Mouse (Mus musculus) R1 (cell line): ENCODE data around the gene Dagla.

Experiments used
- DNase-seq: peaks from one replicate; pipeline ENCODE4 v3.0.0-alpha.2; 2018; ENCODE audit warnings: low read depth, low spot score

Gene Dagla

DNA sequence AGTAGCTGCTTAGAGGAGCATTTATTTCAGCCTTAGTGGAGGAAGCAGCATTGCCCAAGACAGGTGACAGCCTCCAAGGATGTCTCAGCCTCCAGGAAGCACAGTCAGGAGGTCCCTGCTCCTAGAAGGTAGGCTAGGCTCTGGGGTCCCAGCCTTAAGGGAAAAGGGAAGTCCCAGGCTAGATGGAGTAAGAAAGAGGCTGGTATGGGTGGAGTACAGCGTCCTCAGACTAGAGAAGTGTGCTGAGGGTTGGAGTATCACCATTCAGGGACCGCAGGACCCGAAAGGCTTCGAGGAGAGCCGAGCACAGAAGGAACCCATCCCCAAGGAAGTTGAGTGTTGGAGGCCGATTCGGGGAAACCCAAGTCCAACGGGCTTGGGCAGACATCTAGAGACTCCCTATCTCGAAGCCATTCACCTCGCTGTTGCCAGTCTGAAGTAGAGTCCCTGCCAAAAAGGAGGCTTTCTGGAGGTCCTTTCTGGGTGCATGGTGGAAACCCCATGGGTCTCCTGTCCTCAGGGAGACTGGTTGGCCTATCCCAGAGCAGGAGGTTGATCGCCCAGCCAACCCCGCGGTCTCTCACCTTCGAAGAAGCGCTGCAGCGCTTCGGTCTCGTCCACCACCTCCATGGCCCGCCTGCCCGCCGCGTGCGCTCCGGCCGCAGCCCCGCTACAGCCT lies 64.6 kb downstream of the Dagla start:
- peak; percentile 51 for DNase-seq

DNA sequence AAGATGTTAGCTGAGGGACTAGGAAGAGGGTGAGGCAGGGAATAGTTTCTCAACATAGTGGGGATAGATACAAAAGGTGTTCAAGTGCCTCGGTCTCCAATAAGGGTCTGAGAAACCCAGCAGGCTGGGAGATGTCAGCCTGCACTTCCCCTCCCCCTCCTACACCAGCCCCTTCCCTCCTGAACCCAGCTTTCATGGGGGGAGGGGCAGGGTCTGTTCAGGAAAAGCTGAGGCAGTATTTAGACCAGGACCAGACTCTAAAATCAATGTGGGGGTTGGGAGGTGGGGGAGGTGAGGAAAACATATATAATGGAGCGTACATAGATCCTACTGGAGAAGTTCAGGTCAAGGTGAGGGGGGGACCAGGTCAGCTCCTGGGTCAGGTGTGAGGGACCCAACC lies 65.3 kb downstream of the Dagla start:
- peak; percentile 67 for DNase-seq

- DNase-seq: peak; percentile 37
Measured at GRCm38 (mm10) chr19:10238477-10238876, 66.2 kb downstream of the Dagla start.

GRCm38 (mm10) chr19:10235784-10236565 lies 68.7 kb downstream of the Dagla start:
- DNase-seq: no peak

DNA sequence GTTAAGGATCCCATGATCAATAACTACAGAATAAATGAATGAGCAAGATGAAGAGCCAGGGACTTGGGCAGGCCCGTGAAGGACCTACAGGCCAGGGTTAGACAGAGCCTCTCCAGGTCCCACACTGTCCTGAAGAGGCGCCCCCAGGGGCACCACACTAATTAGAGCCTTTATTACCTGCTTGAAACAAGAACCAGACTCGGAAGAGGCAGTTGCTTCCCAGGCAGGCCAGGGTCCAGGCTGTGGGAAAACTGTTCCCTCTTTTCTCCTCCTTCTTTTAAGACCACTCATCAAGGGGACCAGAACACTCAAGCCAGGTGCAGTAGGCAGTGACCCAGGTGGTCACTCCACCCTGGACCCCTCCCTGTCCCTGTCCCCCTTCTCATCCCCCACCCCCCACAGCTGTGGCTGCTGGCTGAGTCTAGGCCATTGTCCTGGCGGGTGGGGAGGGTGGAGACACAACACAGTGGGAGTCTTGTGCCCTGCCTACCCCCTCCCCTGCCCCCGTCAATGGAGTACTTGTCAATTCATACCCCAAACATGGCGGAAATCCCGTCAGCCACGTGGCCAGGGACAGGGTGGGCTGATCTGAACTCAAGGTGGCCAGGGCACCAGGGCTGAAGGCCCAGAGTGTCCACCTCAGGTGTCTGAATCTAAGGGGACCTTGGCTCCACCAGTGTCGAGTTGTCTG lies 72.2 kb downstream of the Dagla start:
- peak; percentile 44 for DNase-seq

- DNase-seq: peak; percentile 98
Measured at GRCm38 (mm10) chr19:10231871-10232270, 72.8 kb downstream of the Dagla start.

- DNase-seq: peak; percentile 59
Measured at GRCm38 (mm10) chr19:10231016-10231415, 73.7 kb downstream of the Dagla start.

- DNase-seq: no peak
Measured at GRCm38 (mm10) chr19:10225767-10226166, 78.9 kb downstream of the Dagla start.

- no peak for DNase-seq
Measured at GRCm38 (mm10) chr19:10224637-10225453, 79.8 kb downstream of the Dagla start.

- DNase-seq: peak; percentile 81
Measured at GRCm38 (mm10) chr19:10223561-10223960, 81.1 kb downstream of the Dagla start.

- peak; percentile 94 for DNase-seq
Measured at GRCm38 (mm10) chr19:10222656-10223055, 82.0 kb downstream of the Dagla start.

DNA sequence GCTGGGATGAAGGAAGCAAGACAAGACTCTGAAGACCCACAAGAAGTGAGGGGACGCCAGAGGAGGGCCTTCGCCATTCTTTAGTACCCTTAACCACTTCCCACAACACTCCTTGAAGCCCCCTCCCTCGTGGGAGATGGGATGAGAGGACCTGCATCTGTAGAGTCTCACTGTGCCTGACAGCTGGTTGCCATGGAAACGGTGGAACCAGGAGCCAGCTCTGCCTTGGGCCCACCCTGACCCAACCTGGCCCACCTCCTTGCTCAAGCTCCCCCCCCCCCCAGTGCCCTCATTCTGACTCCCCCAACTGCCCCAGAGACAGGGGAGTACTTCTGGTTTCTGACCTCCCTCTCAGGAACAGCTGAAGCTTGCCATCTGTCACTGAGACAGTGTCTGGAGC lies 83.1 kb downstream of the Dagla start:
- peak; percentile 36 for DNase-seq

DNA sequence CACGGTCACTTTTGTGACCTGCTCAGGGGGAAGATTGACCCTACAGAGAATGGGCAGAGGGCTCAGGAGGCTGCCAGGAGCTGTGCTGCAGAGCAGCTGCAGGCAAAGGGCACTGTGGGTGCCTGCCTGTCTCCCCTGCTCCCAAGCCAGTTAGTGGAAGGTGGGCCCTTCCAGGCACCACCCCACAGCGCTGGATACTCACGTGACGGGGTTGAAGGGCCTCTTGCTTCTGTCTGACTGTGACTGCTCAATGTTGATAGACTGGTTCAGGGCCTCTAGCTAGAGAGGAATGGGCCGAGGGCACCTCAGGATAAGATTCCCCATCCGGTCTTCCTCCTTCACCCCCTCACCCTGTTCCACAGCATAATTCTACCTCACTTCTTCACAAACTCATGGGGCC lies 85.1 kb downstream of the Dagla start:
- no peak for DNase-seq

- DNase-seq: peak; percentile 82
Measured at GRCm38 (mm10) chr19:10219108-10219507, 85.6 kb downstream of the Dagla start.

DNA sequence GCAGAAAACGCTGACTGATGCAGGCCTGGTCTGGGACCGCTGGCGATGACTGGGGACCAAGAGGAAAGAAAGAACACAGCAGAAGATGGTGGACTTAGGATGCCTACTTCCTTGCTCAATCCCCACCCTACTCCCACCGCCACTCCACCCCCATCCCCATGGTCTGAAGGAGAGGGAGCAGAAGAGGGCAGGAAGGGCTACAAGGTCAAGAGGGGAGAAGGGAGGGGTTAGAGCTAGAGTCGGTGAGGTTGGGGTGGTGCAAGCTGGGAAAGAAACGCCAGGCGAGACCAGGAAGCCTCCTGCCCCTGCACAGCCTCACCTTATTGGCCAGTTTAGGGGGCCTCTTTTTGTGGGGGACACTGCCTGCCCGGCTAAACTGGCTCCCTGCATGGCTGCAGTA lies 88.6 kb downstream of the Dagla start:
- DNase-seq: peak; percentile 51

DNA sequence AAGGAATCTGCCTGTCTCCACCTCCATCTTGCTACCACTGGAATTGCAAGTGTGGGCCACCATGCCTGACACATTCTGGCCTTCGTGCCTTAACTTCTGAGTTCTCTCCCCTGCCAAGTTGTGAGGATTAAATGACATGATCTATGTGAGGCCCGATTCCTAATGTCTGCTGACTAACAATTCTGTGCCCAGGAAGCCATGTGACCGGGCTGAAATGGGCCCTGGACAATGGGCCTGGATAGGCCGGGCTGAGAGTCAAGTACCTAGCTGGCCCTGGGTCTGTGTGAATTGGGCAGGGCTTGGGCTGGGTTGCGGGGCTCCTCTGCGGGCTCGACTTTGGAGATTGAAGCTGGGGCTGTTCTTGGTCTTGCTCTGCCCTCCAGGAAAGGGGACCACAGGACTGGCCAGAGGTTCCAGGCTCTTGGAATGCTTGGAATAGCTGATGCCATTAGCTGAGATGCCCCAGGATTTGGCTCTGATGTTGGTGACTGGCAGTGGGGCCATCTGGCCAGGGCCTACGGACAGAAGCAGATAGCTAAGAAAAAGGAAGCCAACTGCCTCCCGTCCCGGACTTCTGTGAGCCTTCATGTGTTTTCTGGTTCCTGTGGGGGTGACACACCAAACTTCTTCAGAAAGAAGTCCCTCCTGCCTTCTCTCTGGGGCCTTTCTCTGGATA lies 90.7 kb downstream of the Dagla start:
- DNase-seq: no peak

- no peak for DNase-seq
Measured at GRCm38 (mm10) chr19:10210885-10211284, 93.8 kb downstream of the Dagla start.

DNA sequence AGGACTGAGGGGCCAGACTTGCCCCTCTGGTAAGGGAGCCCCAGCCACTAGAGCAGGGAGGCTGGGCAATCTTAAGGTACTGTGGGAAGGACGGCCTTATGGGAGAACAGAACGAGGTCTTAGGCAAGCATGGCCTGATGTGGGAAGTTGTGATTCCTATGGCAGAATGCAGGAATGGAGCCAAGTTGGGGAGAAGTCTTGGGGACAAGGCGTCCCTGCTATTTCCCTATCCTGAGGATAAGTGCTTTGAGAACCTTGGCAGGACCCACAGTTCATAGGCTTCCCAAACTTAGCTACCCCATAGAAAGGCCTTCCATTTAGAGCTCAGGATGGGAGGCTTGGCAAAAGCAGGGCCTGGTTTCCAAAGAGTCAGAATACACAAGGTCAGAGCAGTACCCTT lies 95.8 kb downstream of the Dagla start:
- no peak for DNase-seq

GRCm38 (mm10) chr19:10205051-10205450 lies 99.6 kb downstream of the Dagla start:
- DNase-seq: no peak

GRCm38 (mm10) chr19:10204616-10205001 lies 100.1 kb downstream of the Dagla start:
- peak; percentile 85 for DNase-seq
